Mouse (Mus musculus) ES-Bruce4 (cell line): ENCODE measurements around the gene Traf3ip1. TPM values are rescaled to one million over a fixed set of nuclear protein-coding genes. Genes with fewer than 3 reads are reported as not detected.
A peak's percentile ranks its signal among the peaks of the same experiment; 100 is the strongest.

Source experiments
- H3K27ac ChIP-seq: 2 replicates; pipeline ENCODE4 v1.5.1; 2012; ENCODE audit warnings: low read length, inconsistent platforms; ENCODE audit not compliant: insufficient read depth
- H3K27me3 ChIP-seq: 2 replicates; pipeline ENCODE4 v1.6.1; 2012; ENCODE audit warnings: mild to moderate bottlenecking, low read length, inconsistent platforms; ENCODE audit not compliant: control insufficient read depth, poor library complexity, insufficient read depth, severe bottlenecking
- H3K36me3 ChIP-seq: 2 replicates; pipeline ENCODE4 v1.6.1; 2012; ENCODE audit warnings: inconsistent platforms, mild to moderate bottlenecking, low read length, moderate library complexity; ENCODE audit not compliant: control insufficient read depth, poor library complexity, insufficient read depth, severe bottlenecking
- H3K4me1 ChIP-seq: one replicate; pipeline ENCODE4 v1.8.1; 2011; ENCODE audit warnings: low read length; ENCODE audit not compliant: control insufficient read depth, insufficient read depth
- H3K4me3 ChIP-seq: 2 replicates; pipeline ENCODE4 v1.5.1; 2011; ENCODE audit warnings: low read depth, mild to moderate bottlenecking, low read length
- H3K9ac ChIP-seq: 2 replicates; pipeline ENCODE4 v1.6.1; 2012; ENCODE audit warnings: low read depth, mild to moderate bottlenecking, inconsistent platforms; ENCODE audit not compliant: poor library complexity, severe bottlenecking
- H3K9me3 ChIP-seq: replicated peaks from 2 replicates; pipeline ENCODE4 v1.6.1; 2012; ENCODE audit warnings: mild to moderate bottlenecking, low read length, inconsistent platforms; ENCODE audit not compliant: control insufficient read depth, poor library complexity, insufficient read depth, severe bottlenecking
- CTCF ChIP-seq: IDR thresholded peaks from one replicate; pipeline ENCODE4 v1.8.1; 2011; ENCODE audit warnings: low read depth, low read length
- EP300 ChIP-seq: IDR thresholded peaks from 2 replicates; pipeline ENCODE4 v1.6.1; 2011; ENCODE audit warnings: low read depth, low read length; ENCODE audit not compliant: insufficient read depth
- POLR2A ChIP-seq: IDR thresholded peaks from one replicate; pipeline ENCODE4 v1.8.1; 2011; ENCODE audit warnings: low read length; ENCODE audit not compliant: insufficient read depth
- polyA plus RNA-seq: library from polyadenylated mRNA; stranded (reverse); fragments of >200 nt; gene quantifications from 2 replicates; pipeline ENCODE4 v1.2.4, GENCODE M21; 2011; ENCODE audit warnings: low read depth; ENCODE audit not compliant: missing spikeins, insufficient read depth, insufficient read length

The Traf3ip1 gene
- polyA plus RNA-seq, 1 experiment = 12.1 TPM

- H3K27ac ChIP-seq = no peak overlapping the region
- H3K27me3 ChIP-seq = no peaks in the 10 kb centered on the region
- H3K9me3 ChIP-seq = no peaks in the 10 kb centered on the region
- peak; percentile 45 for TF ChIP-seq CTCF
- TF ChIP-seq POLR2A = no peak
- H3K4me3 ChIP-seq = no peak overlapping the region
- no peaks in the 10 kb centered on the region for H3K4me1 ChIP-seq
- no peaks in the 10 kb centered on the region for H3K36me3 ChIP-seq
- no peak overlapping the region for H3K9ac ChIP-seq
These were observed 20.5 kb downstream of the Traf3ip1 start for GRCm38 (mm10) chr1:91514916-91515315.

GRCm38 (mm10) chr1:91515642-91516041 lies 21.2 kb downstream of the Traf3ip1 start:
- TF ChIP-seq EP300 = no peak
- TF ChIP-seq CTCF = no peak
- TF ChIP-seq POLR2A = no peak
- H3K4me1 ChIP-seq = no peaks in the 10 kb centered on the region
- H3K36me3 ChIP-seq = no peaks in the 10 kb centered on the region
- no peak overlapping the region for H3K9ac ChIP-seq
- H3K27ac ChIP-seq = no peak overlapping the region
- H3K27me3 ChIP-seq = no peaks in the 10 kb centered on the region
- H3K9me3 ChIP-seq = no peaks in the 10 kb centered on the region
- no peak overlapping the region for H3K4me3 ChIP-seq

GRCm38 (mm10) chr1:91523759-91524158 lies 29.3 kb downstream of the Traf3ip1 start:
- Histone ChIP-seq H3K9me3 (no peaks in the 10 kb centered on the region), H3K4me1 (no peaks in the 10 kb centered on the region), H3K36me3 (peaks cover 4% of the 10 kb centered on the region), H3K4me3 (no peak overlapping the region), H3K27me3 (no peaks in the 10 kb centered on the region), H3K9ac (no peak overlapping the region), H3K27ac (no peak overlapping the region)
- peak; percentile 99 for TF ChIP-seq CTCF
- TF ChIP-seq EP300 = no peak

- no peak overlapping the region for H3K27ac ChIP-seq
- H3K9ac ChIP-seq = no peak overlapping the region
- no peaks in the 10 kb centered on the region for H3K27me3 ChIP-seq
- TF ChIP-seq EP300 (no peak), POLR2A (no peak), CTCF (no peak)
- H3K9me3 ChIP-seq = no peaks in the 10 kb centered on the region
- peaks cover 4% of the 10 kb centered on the region for H3K36me3 ChIP-seq
- no peak overlapping the region for H3K4me3 ChIP-seq
- H3K4me1 ChIP-seq = no peaks in the 10 kb centered on the region
These were observed 31.4 kb downstream of the Traf3ip1 start for GRCm38 (mm10) chr1:91525838-91526237.

GRCm38 (mm10) chr1:91530166-91530565 lies 35.7 kb downstream of the Traf3ip1 start:
- Histone ChIP-seq H3K36me3 (peaks cover 4% of the 10 kb centered on the region), H3K4me3 (no peak overlapping the region)
- TF ChIP-seq POLR2A (no peak), CTCF (no peak), EP300 (no peak)

GRCm38 (mm10) chr1:91532243-91532642 lies 37.8 kb downstream of the Traf3ip1 start:
- no peak overlapping the region for H3K9ac ChIP-seq
- TF ChIP-seq CTCF = no peak
- TF ChIP-seq EP300 = no peak
- TF ChIP-seq POLR2A = no peak
- no peaks in the 10 kb centered on the region for H3K27me3 ChIP-seq
- peaks cover 2% of the 10 kb centered on the region; the same call in 1 of the 2 replicates for H3K36me3 ChIP-seq
- H3K4me3 ChIP-seq = no peak overlapping the region
- H3K4me1 ChIP-seq = peaks cover 5% of the 10 kb centered on the region
- H3K27ac ChIP-seq = no peak overlapping the region
- no peaks in the 10 kb centered on the region for H3K9me3 ChIP-seq

More at GRCm38 (mm10) chr1:91530166-91530565, 35.7 kb downstream of the Traf3ip1 start:
- H3K27ac ChIP-seq = no peak overlapping the region
- H3K9ac ChIP-seq = no peak overlapping the region
- H3K9me3 ChIP-seq = no peaks in the 10 kb centered on the region
- no peaks in the 10 kb centered on the region for H3K27me3 ChIP-seq
- H3K4me1 ChIP-seq = no peaks in the 10 kb centered on the region

- H3K36me3 ChIP-seq = no peaks in the 10 kb centered on the region; the same call in 1 of the 2 replicates
- no peak overlapping the region for H3K4me3 ChIP-seq
- peaks cover 5% of the 10 kb centered on the region for H3K4me1 ChIP-seq
- no peaks in the 10 kb centered on the region for H3K27me3 ChIP-seq
- H3K27ac ChIP-seq = no peak overlapping the region
- H3K9ac ChIP-seq = no peak overlapping the region
- no peak for TF ChIP-seq CTCF
- no peak for TF ChIP-seq EP300
- no peak for TF ChIP-seq POLR2A
- no peaks in the 10 kb centered on the region for H3K9me3 ChIP-seq
These were observed 38.4 kb downstream of the Traf3ip1 start for GRCm38 (mm10) chr1:91532892-91533291.
